39 mouse cellular contexts compared by ENCODE assay signal in genomic region chrX:114963543-114963942, GRCm38 (mm10). TPM values are rescaled to one million over a fixed set of nuclear protein-coding genes. Genes with fewer than 3 reads are reported as not detected.
"Had no signal": no experiment of that assay in that cellular context is flagged by ENCODE, and none has a peak within 500 bp of the region (broad histone marks: within the 10 kb centered on the region; RNA-seq: fewer than 3 reads in every experiment).

No protein-coding gene starts in this region.

- H3K27ac ChIP-seq: gastrocnemius, adult 2 months; heart, embryonic 10.5 days; hindbrain, embryonic 10.5 days; hindbrain, embryonic 12.5 days; hindbrain, embryonic 14.5 days; intestine, embryonic 15.5 days; layer of hippocampus, adult 2 months; left cerebral cortex, adult 2 months; limb, embryonic 10.5 days; limb, embryonic 12.5 days; liver, embryonic 13.5 days had no signal

- H3K4me3 ChIP-seq: gastrocnemius, adult 2 months; heart, embryonic 10.5 days; heart, embryonic 12.5 days; hindbrain, embryonic 10.5 days; hindbrain, embryonic 12.5 days; intestine, embryonic 15.5 days; layer of hippocampus, adult 2 months; left cerebral cortex, adult 2 months; limb, embryonic 10.5 days; limb, embryonic 12.5 days; liver, embryonic 13.5 days had no signal

- H3K9me3 ChIP-seq: heart, embryonic 10.5 days; heart, embryonic 12.5 days; hindbrain, embryonic 10.5 days; hindbrain, embryonic 12.5 days; intestine, embryonic 15.5 days; limb, embryonic 10.5 days; limb, embryonic 12.5 days; liver, embryonic 13.5 days had no signal

- H3K9ac ChIP-seq: heart, embryonic 12.5 days; hindbrain, embryonic 12.5 days; hindbrain, embryonic 14.5 days; intestine, embryonic 15.5 days; limb, embryonic 12.5 days; liver, embryonic 13.5 days had no signal

- H3K4me1 ChIP-seq: heart, embryonic 10.5 days; heart, embryonic 12.5 days; hindbrain, embryonic 10.5 days; hindbrain, embryonic 12.5 days; intestine, embryonic 15.5 days; limb, embryonic 10.5 days; limb, embryonic 12.5 days; liver, embryonic 13.5 days had no signal

- DNase-seq: gastrocnemius, adult 2 months; gastrocnemius, postnatal 10 days; gastrocnemius, postnatal 25 days; heart, adult 18-20 months; heart, postnatal 14 days; heart, postnatal 4 days; kidney, adult 18-20 months; kidney, adult 8-10 months; kidney, postnatal 10 days; kidney, postnatal 25 days; kidney, postnatal 4 days; liver; liver, embryonic 13.5 days had no signal

- ATAC-seq: hindbrain, embryonic 16.5 days; inflammation-experienced regulatory T-cells, adult 6 months; intestine, embryonic 15.5 days; intestine, postnatal 0 days had no signal

- H3K27me3 ChIP-seq: heart, embryonic 12.5 days; hindbrain, embryonic 12.5 days; intestine, embryonic 15.5 days; limb, embryonic 12.5 days; liver, embryonic 13.5 days had no signal

- H3K4me2 ChIP-seq: heart, embryonic 12.5 days; hindbrain, embryonic 12.5 days; hindbrain, embryonic 14.5 days; intestine, embryonic 15.5 days; limb, embryonic 12.5 days; liver, embryonic 11.5 days; liver, embryonic 13.5 days had no signal

- H3K36me3 ChIP-seq: heart, embryonic 10.5 days; heart, embryonic 12.5 days; hindbrain, embryonic 10.5 days; hindbrain, embryonic 12.5 days; intestine, embryonic 15.5 days; limb, embryonic 10.5 days; limb, embryonic 12.5 days; liver, embryonic 13.5 days had no signal

RNA-seq across cellular contexts. Expression of gene Ube2dnl2, which starts 56.2 kb away (rescaled TPM):
- total RNA-seq: gastrocnemius, adult 2 months; gastrocnemius, postnatal 10 days; gastrocnemius, postnatal 25 days; gastrocnemius, postnatal 4 days; granulocyte monocyte progenitor cell, adult 5-6 weeks; heart, adult 18-20 months; heart, adult 8-10 months; heart, postnatal 14 days; heart, postnatal 4 days; layer of hippocampus, adult 2 months; layer of hippocampus, postnatal 10 days; layer of hippocampus, postnatal 25 days; left cerebral cortex, adult 2 months; left cerebral cortex, postnatal 14 days; left cerebral cortex, postnatal 36 days had no signal
- polyA plus RNA-seq: heart, embryonic 12.5 days; heart, postnatal 0 days; hindbrain, embryonic 10.5 days; hindbrain, embryonic 12.5 days; hindbrain, embryonic 14.5 days; hindbrain, embryonic 16.5 days; inflammation-experienced regulatory T-cells, adult 6 months; intestine, embryonic 15.5 days; intestine, postnatal 0 days; kidney, embryonic 14.5 days; kidney, embryonic 16.5 days; limb, embryonic 10.5 days; limb, embryonic 12.5 days; limb, embryonic 14.5 days; liver, embryonic 11.5 days; liver, embryonic 13.5 days had no signal

RNA-seq across cellular contexts. Expression of gene Ube2dnl1, which starts 58.7 kb away (rescaled TPM):
- total RNA-seq: gastrocnemius, adult 2 months; gastrocnemius, postnatal 10 days; gastrocnemius, postnatal 25 days; gastrocnemius, postnatal 4 days; granulocyte monocyte progenitor cell, adult 5-6 weeks; heart, adult 18-20 months; heart, adult 8-10 months; heart, postnatal 14 days; heart, postnatal 4 days; layer of hippocampus, adult 2 months; layer of hippocampus, postnatal 10 days; layer of hippocampus, postnatal 25 days; left cerebral cortex, adult 2 months; left cerebral cortex, postnatal 14 days; left cerebral cortex, postnatal 36 days had no signal
- polyA plus RNA-seq: heart, embryonic 10.5 days; heart, embryonic 12.5 days; heart, embryonic 14.5 days; heart, postnatal 0 days; hindbrain, embryonic 10.5 days; hindbrain, embryonic 12.5 days; hindbrain, embryonic 14.5 days; hindbrain, embryonic 16.5 days; inflammation-experienced regulatory T-cells, adult 6 months; intestine, embryonic 15.5 days; intestine, postnatal 0 days; kidney, embryonic 14.5 days; kidney, embryonic 16.5 days; limb, embryonic 10.5 days; limb, embryonic 12.5 days; limb, embryonic 14.5 days; liver, embryonic 11.5 days; liver, embryonic 13.5 days had no signal
